Mouse (Mus musculus): Measurements from ENCODE around the gene Cyp46a1. TPM values are rescaled to one million over a fixed set of nuclear protein-coding genes. Genes with fewer than 3 reads are reported as not detected.

The Cyp46a1 gene
- 1 to 10 TPM in 2 of 26 experiments, under 1 TPM in 3, not detected in 21; 0.26 to 1.9 (median 0.92) TPM for total RNA-seq (2018; cell fraction: chromatin; rRNA removed)
- total RNA-seq (2018; cell fraction: cytosol; rRNA removed), result not detected
- total RNA-seq (2018; cell fraction: nucleus; rRNA removed), result under 1 TPM in 1 of 26 experiments, not detected in 25; 0.68 TPM
- not detected in 3 replicates for polyA plus RNA-seq (2018)

- no peaks in the 10 kb centered on the region for H3K36me3 ChIP-seq (ENCODE audit: inconsistent target)
- H3K4me3 ChIP-seq (ENCODE audit: inconsistent target), result no peak within 1 kb of the TSS
- WGBS (ENCODE audit: missing documents), result 2% methylated on average over 47 of the region's 56 CpGs
- no peaks in the 10 kb centered on the region for H3K79me2 ChIP-seq (ENCODE audit: inconsistent target)
- no peak within 1 kb of the TSS for H3K27ac ChIP-seq
Measured at GRCm38 (mm10) chr12:108333895-108334445, at the start of gene Cyp46a1. Gene Cyp46a1, plus strand, starts transcription at chr12:108334381.

GRCm38 (mm10) chr12:108284455-108285224 lies 49.5 kb upstream of the Cyp46a1 start:
- H3K36me3 ChIP-seq (ENCODE audit: inconsistent target), result no peaks in the 10 kb centered on the region
- 72% methylated on average over 14 of the region's 14 CpGs for WGBS (ENCODE audit: missing documents)
- H3K4me3 ChIP-seq (ENCODE audit: inconsistent target), result no peak overlapping the region
- H3K27ac ChIP-seq, result no peak overlapping the region
- H3K79me2 ChIP-seq (ENCODE audit: inconsistent target), result no peaks in the 10 kb centered on the region

- Histone ChIP-seq H3K36me3 (ENCODE audit: inconsistent target) (no peaks in the 10 kb centered on the region), H3K4me3 (ENCODE audit: inconsistent target) (no peak overlapping the region), H3K27ac (no peak overlapping the region), H3K79me2 (ENCODE audit: inconsistent target) (no peaks in the 10 kb centered on the region)
- 68% methylated on average over 10 of the region's 11 CpGs for WGBS (ENCODE audit: missing documents)
Measured at GRCm38 (mm10) chr12:108285225-108286011, 48.8 kb upstream of the Cyp46a1 start.

GRCm38 (mm10) chr12:108286381-108286780 lies 47.8 kb upstream of the Cyp46a1 start:
- Histone ChIP-seq H3K4me3 (ENCODE audit: inconsistent target) (no peak overlapping the region), H3K36me3 (ENCODE audit: inconsistent target) (no peaks in the 10 kb centered on the region), H3K27ac (no peak overlapping the region), H3K79me2 (ENCODE audit: inconsistent target) (no peaks in the 10 kb centered on the region)
- 83% methylated on average over 4 of the region's 4 CpGs for WGBS (ENCODE audit: missing documents)

GRCm38 (mm10) chr12:108287011-108287410 lies 47.2 kb upstream of the Cyp46a1 start:
- H3K4me3 ChIP-seq (ENCODE audit: inconsistent target), result no peak overlapping the region
- no peaks in the 10 kb centered on the region for H3K36me3 ChIP-seq (ENCODE audit: inconsistent target)
- WGBS (ENCODE audit: missing documents), result 95% methylated on average over 4 of the region's 8 CpGs
- no peak overlapping the region for H3K27ac ChIP-seq
- no peaks in the 10 kb centered on the region for H3K79me2 ChIP-seq (ENCODE audit: inconsistent target)

GRCm38 (mm10) chr12:108288127-108288880 lies 45.9 kb upstream of the Cyp46a1 start:
- WGBS (ENCODE audit: missing documents), result 94% methylated on average over 19 of the region's 19 CpGs
- no peaks in the 10 kb centered on the region for H3K79me2 ChIP-seq (ENCODE audit: inconsistent target)
- H3K4me3 ChIP-seq (ENCODE audit: inconsistent target), result no peak overlapping the region
- no peak overlapping the region for H3K27ac ChIP-seq
- no peaks in the 10 kb centered on the region for H3K36me3 ChIP-seq (ENCODE audit: inconsistent target)

- Histone ChIP-seq H3K27ac (no peak overlapping the region), H3K4me3 (ENCODE audit: inconsistent target) (no peak overlapping the region), H3K36me3 (ENCODE audit: inconsistent target) (no peaks in the 10 kb centered on the region), H3K79me2 (ENCODE audit: inconsistent target) (no peaks in the 10 kb centered on the region)
- 36% methylated on average over 9 of the region's 9 CpGs for WGBS (ENCODE audit: missing documents)
Measured at GRCm38 (mm10) chr12:108292419-108292818, 41.8 kb upstream of the Cyp46a1 start.

- 8% methylated on average over 8 of the region's 8 CpGs for WGBS (ENCODE audit: missing documents)
- no peak overlapping the region for H3K27ac ChIP-seq
- no peaks in the 10 kb centered on the region for H3K79me2 ChIP-seq (ENCODE audit: inconsistent target)
- no peaks in the 10 kb centered on the region for H3K36me3 ChIP-seq (ENCODE audit: inconsistent target)
- no peak overlapping the region for H3K4me3 ChIP-seq (ENCODE audit: inconsistent target)
Measured at GRCm38 (mm10) chr12:108292957-108293356, 41.2 kb upstream of the Cyp46a1 start.

- no peaks in the 10 kb centered on the region for H3K36me3 ChIP-seq (ENCODE audit: inconsistent target)
- H3K4me3 ChIP-seq (ENCODE audit: inconsistent target), result no peak overlapping the region
- no peaks in the 10 kb centered on the region for H3K79me2 ChIP-seq (ENCODE audit: inconsistent target)
- 80% methylated on average over 3 of the region's 3 CpGs for WGBS (ENCODE audit: missing documents)
- no peak overlapping the region for H3K27ac ChIP-seq
Measured at GRCm38 (mm10) chr12:108294620-108295019, 39.6 kb upstream of the Cyp46a1 start.

GRCm38 (mm10) chr12:108297033-108297432 lies 37.1 kb upstream of the Cyp46a1 start:
- WGBS (ENCODE audit: missing documents), result 92% methylated on average over 6 of the region's 6 CpGs
- Histone ChIP-seq H3K4me3 (ENCODE audit: inconsistent target) (no peak overlapping the region), H3K79me2 (ENCODE audit: inconsistent target) (no peaks in the 10 kb centered on the region), H3K27ac (no peak overlapping the region), H3K36me3 (ENCODE audit: inconsistent target) (no peaks in the 10 kb centered on the region)

GRCm38 (mm10) chr12:108301006-108301405 lies 33.2 kb upstream of the Cyp46a1 start:
- WGBS (ENCODE audit: missing documents), result 93% methylated on average over 6 of the region's 6 CpGs
- no peak overlapping the region for H3K27ac ChIP-seq
- H3K4me3 ChIP-seq (ENCODE audit: inconsistent target), result no peak overlapping the region
- no peaks in the 10 kb centered on the region for H3K36me3 ChIP-seq (ENCODE audit: inconsistent target)
- no peaks in the 10 kb centered on the region for H3K79me2 ChIP-seq (ENCODE audit: inconsistent target)

GRCm38 (mm10) chr12:108303778-108304365 lies 30.3 kb upstream of the Cyp46a1 start:
- Histone ChIP-seq H3K27ac (no peak overlapping the region), H3K4me3 (ENCODE audit: inconsistent target) (no peak overlapping the region), H3K79me2 (ENCODE audit: inconsistent target) (no peaks in the 10 kb centered on the region), H3K36me3 (ENCODE audit: inconsistent target) (no peaks in the 10 kb centered on the region)
- WGBS (ENCODE audit: missing documents), result 53% methylated on average over 6 of the region's 6 CpGs

- Histone ChIP-seq H3K79me2 (ENCODE audit: inconsistent target) (no peaks in the 10 kb centered on the region), H3K4me3 (ENCODE audit: inconsistent target) (no peak overlapping the region), H3K27ac (no peak overlapping the region), H3K36me3 (ENCODE audit: inconsistent target) (no peaks in the 10 kb centered on the region)
- 68% methylated on average over 8 of the region's 8 CpGs for WGBS (ENCODE audit: missing documents)
Measured at GRCm38 (mm10) chr12:108305172-108305571, 29.0 kb upstream of the Cyp46a1 start.

All from macrophage (primary cell).